Mouse (Mus musculus): ENCODE measurements at regions not wholly inside any gene's neighbourhood (a gene's known extent, or its start where the extent isn't known, plus 50 kb on each side); places are given as distances from the start of the nearest gene placed in this dataset.

DNA sequence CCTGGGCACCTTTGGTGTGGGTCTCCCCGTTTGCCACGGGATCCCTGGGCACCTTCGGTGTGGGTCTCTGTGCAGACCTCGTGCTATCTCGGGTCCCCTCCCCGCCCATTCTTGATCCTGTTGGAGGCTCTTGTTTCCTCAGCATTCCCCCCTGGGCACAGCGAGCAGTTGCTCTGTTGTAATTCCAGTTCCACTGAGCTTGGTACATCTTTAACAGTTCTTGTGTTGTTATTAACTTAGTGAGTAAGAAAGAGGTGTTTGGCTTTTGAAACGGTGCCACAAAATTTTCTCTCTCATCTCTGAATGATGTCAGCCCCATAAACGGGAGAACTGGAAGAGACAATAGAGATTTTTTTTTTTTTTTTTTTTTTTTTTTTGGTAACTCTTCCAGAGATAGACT lies 187.7 kb upstream of the 4930412O13Rik start:
- WGBS: 60% methylated on average over 9 of the region's 9 CpGs
- ATAC-seq (ENCODE audit: extremely low read depth, insufficient number of reproducible peaks, low FRiP score, low TSS enrichment): no peak
- no peaks in the 10 kb centered on the region for H3K36me3 ChIP-seq

DNA sequence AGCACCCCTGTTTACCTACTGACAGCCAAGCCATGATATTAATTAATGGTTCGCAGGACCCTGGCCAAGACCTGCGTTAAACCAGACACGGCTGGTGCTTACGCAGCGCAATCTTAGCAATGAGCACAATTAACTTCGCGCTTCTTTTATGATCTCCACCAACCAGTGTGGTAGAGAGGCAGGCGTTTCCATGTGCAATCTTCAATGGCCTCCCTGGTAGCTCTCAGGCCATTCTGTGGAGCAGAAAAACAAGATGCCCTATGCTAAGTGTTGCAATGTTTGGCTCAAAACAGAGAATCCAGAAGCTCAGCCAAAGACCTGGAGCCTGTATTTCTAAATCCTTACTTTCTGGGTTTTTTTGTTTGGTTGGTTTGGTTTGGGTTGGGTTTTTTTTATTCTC lies 186.9 kb upstream of the 4930412O13Rik start:
- Histone ChIP-seq H3K36me3 (no peaks in the 10 kb centered on the region), H3K9me3 (no peaks in the 10 kb centered on the region), H3K9ac (no peak overlapping the region), H3K4me1 (no peaks in the 10 kb centered on the region), H3K27ac (replicated peaks) (no peak overlapping the region), H3K27me3 (replicated peaks) (no peaks in the 10 kb centered on the region), H3K4me2 (no peak overlapping the region), H3K4me3 (no peak overlapping the region)
- ATAC-seq (ENCODE audit: extremely low read depth, insufficient number of reproducible peaks, low FRiP score, low TSS enrichment): no peak
- 90% methylated on average over 8 of the region's 8 CpGs for WGBS

More for the DNA sequence above, 187.7 kb upstream of the 4930412O13Rik start:
- Histone ChIP-seq H3K9me3 (no peaks in the 10 kb centered on the region), H3K4me1 (no peaks in the 10 kb centered on the region), H3K4me2 (no peak overlapping the region), H3K27ac (replicated peaks) (no peak overlapping the region), H3K4me3 (no peak overlapping the region), H3K27me3 (replicated peaks) (no peaks in the 10 kb centered on the region), H3K9ac (no peak overlapping the region)

DNA sequence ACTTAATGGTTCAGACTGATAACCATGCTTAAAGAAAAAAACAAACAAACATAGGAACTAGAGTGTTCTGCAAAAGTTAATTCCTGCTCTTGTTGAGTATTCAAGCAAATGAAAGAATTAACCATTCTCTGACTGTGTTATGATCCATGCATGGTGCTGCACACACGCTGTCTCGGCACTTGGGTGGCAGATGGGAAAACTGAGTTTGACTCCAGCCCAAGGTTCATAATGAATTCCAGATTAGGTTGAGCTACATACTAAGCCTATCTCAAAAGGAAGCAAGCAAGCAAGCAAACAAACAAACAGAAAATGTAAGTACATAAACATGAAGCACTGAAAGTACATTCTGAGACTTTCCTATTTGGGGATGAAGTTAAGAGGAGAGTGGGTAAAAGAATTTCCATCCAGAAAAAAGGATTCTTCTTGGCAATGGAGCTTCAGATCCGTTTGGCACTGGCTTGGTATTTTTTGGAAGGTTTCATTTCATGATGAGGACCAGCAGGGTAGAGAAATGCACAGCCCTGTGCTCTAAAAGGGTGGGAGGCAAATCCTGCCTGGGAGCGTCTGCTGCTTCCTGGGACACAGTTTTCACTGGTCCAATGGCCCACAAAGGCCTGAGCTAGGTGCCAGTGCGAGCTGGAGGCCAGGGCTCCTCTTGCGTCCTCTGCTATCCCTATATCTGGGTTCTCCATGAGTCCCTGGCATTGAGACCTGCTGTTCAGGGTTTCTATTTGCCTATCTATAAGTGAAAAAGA lies 183.3 kb upstream of the 4930412O13Rik start:
- Histone ChIP-seq H3K27me3 (replicated peaks) (no peaks in the 10 kb centered on the region), H3K27ac (replicated peaks) (no peak overlapping the region), H3K9ac (no peak overlapping the region), H3K4me3 (no peak overlapping the region), H3K9me3 (no peaks in the 10 kb centered on the region), H3K36me3 (no peaks in the 10 kb centered on the region), H3K4me1 (no peaks in the 10 kb centered on the region), H3K4me2 (no peak overlapping the region)
- ATAC-seq (ENCODE audit: extremely low read depth, insufficient number of reproducible peaks, low FRiP score, low TSS enrichment): no peak
- WGBS: 72% methylated on average over 6 of the region's 6 CpGs

DNA sequence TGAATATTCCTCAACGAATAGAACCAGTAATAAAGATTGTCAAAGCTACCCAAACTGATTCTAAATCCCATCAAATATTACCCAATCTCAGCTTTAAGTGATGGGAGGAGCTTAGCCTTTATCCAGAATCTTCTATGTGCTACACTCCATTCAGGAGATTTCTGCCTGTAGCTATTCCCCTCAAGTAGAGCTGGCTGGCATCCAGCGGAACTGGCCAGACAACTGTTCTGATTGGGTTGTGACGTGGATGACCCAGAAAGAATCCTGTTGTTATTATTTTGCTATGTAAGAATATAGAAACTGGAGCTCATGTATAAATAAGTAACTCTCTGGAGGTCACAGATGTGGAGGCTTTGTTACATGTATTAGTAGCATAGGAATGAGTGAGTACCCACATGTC lies 176.8 kb upstream of the 4930412O13Rik start:
- Histone ChIP-seq H3K4me2 (no peak overlapping the region), H3K9ac (no peak overlapping the region), H3K4me1 (no peaks in the 10 kb centered on the region), H3K9me3 (no peaks in the 10 kb centered on the region), H3K27me3 (replicated peaks) (no peaks in the 10 kb centered on the region), H3K4me3 (no peak overlapping the region), H3K36me3 (no peaks in the 10 kb centered on the region), H3K27ac (replicated peaks) (no peak overlapping the region)
- no peak for ATAC-seq (ENCODE audit: extremely low read depth, insufficient number of reproducible peaks, low FRiP score, low TSS enrichment)
- 62% methylated on average over 3 of the region's 3 CpGs for WGBS

DNA sequence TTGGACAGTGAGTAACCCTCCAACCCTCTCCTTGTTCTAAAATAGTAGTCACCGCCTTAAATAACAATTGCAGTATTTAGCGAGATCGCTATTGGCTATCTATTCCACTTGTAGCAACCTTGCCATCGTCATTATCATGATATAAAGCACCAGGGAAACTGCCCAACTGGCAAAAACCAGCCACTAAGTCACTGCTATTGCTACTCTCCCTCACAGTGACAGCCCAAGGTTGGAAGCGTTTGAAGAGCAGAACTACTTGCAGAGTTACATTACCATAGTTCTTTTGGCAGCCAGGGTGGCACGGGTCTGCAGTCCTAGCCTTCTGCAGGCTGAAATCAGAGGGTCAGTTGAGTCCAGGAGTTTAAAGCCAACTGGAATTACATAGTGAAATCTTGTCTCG lies 171.6 kb upstream of the 4930412O13Rik start:
- no peak for ATAC-seq (ENCODE audit: extremely low read depth, insufficient number of reproducible peaks, low FRiP score, low TSS enrichment)
- Histone ChIP-seq H3K27me3 (replicated peaks) (no peaks in the 10 kb centered on the region), H3K27ac (replicated peaks) (no peak overlapping the region), H3K4me3 (no peak overlapping the region), H3K36me3 (no peaks in the 10 kb centered on the region), H3K4me2 (no peak overlapping the region), H3K4me1 (no peaks in the 10 kb centered on the region), H3K9ac (no peak overlapping the region), H3K9me3 (no peaks in the 10 kb centered on the region)
- WGBS: 71% methylated on average over 7 of the region's 7 CpGs

DNA sequence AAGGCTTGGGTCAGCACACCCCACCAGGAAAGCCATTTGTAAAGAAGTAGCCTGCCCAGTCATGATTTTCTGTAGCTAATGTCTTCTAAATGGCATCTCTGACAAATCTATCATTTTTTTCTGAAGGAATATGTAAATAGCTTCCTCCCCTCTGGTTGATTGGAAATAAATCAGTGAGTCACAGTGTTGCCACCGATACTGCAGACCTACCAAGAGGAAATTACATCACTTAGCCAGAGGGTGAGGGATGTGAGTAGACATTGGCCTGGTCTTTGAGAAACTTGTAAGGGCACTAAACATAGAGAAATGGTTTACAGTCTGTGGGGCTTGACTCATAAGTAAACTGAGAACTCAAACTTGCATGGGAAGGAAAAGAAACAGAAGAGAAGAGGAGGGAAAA lies 163.1 kb upstream of the 4930412O13Rik start:
- H3K27me3 ChIP-seq (replicated peaks): no peaks in the 10 kb centered on the region
- no peaks in the 10 kb centered on the region for H3K36me3 ChIP-seq
- no peak overlapping the region for H3K4me2 ChIP-seq
- no peak overlapping the region for H3K4me3 ChIP-seq
- no peaks in the 10 kb centered on the region for H3K4me1 ChIP-seq
- 63% methylated on average over 1 of the region's 1 CpGs for WGBS
- no peak overlapping the region for H3K27ac ChIP-seq (replicated peaks)
- ATAC-seq (ENCODE audit: extremely low read depth, insufficient number of reproducible peaks, low FRiP score, low TSS enrichment): no peak
- H3K9ac ChIP-seq: no peak overlapping the region
- H3K9me3 ChIP-seq: no peaks in the 10 kb centered on the region

DNA sequence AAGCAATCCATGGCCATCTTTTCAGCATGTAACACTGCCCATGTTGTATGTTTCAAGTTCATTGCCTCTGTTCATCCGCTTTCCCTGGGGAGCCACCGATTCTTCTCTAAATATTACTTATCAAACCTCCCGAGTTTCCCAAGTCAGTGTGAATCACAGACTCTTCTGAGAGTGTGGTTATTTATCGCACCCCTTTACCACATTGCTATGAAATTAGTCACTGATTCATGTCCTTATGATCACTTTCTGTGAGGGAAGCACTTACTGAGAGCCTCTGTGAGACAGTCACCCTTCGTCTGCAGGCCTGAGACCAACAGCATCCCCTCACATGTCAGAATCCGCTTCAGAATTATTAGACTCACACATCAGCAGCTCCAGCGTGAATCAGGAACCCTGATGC lies 147.8 kb upstream of the 4930412O13Rik start:
- ATAC-seq (ENCODE audit: extremely low read depth, insufficient number of reproducible peaks, low FRiP score, low TSS enrichment): no peak
- H3K9me3 ChIP-seq: peaks cover 4% of the 10 kb centered on the region; the same call in 1 of the 2 replicates
- H3K4me2 ChIP-seq: no peak overlapping the region
- no peaks in the 10 kb centered on the region for H3K4me1 ChIP-seq
- H3K4me3 ChIP-seq: no peak overlapping the region
- 67% methylated on average over 7 of the region's 7 CpGs for WGBS
- H3K27ac ChIP-seq (replicated peaks): no peak overlapping the region
- H3K9ac ChIP-seq: no peak overlapping the region
- H3K27me3 ChIP-seq (replicated peaks): no peaks in the 10 kb centered on the region
- H3K36me3 ChIP-seq: no peaks in the 10 kb centered on the region

DNA sequence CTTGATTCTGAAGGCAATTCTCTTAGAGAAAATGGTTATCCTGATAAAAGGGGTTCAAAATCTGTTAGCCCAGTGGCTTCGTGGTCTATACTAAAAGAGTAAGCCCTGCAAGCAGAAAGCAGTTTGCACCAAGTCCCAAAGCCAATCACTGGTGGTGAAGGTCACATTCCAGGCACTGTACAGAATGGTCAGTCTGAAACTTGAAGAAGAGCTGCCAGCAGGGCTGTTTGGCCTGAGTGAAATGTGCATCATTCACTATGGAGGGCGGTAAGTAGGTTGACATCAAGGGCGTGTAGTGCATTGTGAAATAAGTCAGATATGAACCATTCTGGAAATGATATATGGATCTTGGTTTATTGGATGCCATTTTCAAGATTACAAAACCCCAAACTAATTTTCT lies 136.9 kb upstream of the 4930412O13Rik start:
- 73% methylated on average over 3 of the region's 3 CpGs for WGBS
- H3K4me2 ChIP-seq: no peak overlapping the region
- no peaks in the 10 kb centered on the region for H3K4me1 ChIP-seq
- no peaks in the 10 kb centered on the region for H3K36me3 ChIP-seq
- no peak for ATAC-seq (ENCODE audit: extremely low read depth, insufficient number of reproducible peaks, low FRiP score, low TSS enrichment)
- no peak overlapping the region for H3K9ac ChIP-seq
- no peaks in the 10 kb centered on the region for H3K27me3 ChIP-seq (replicated peaks)
- H3K27ac ChIP-seq (replicated peaks): no peak overlapping the region
- H3K9me3 ChIP-seq: no peaks in the 10 kb centered on the region
- no peak overlapping the region for H3K4me3 ChIP-seq

DNA sequence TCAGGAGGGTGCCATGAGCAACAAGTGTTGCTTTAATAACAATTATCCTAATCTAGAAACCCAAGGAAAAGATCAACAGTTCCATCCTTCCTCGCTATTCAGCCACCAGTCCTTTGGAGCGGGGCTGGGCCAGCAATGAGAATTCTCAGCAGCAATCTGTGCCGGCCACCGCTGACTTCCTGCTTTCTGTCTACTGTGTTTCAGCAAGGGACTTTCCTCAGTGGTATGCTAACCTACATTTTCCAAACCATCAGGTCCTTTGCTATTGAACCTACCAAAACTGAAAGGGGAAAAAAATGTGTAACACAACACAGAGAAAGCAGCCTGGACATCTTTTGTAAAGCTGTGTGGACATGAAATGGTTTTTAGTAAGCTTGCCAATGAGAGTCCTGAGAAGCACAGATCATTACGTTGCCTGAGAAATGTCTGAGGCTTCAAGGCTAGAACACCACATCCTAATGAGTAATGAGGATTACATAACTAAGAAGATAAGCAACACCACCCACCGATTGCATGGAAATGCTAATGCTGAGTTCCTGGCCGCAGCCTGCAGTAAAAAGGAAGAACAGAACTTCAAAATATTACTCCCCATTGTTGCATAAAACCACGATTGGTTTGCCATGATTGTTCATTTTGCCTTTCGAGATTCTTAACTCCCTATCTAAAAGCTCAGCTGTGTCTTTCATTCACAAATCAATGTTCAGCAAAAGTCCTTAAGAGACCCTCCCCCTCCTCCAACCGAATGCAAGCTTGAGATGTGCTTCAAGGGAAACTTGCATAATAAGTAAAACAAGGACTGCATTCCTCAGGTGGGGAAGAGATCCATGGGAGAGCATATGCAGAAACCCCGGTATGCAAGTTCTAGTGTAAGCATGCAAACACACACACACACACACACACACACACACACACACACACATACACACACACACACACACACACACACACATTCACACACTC lies 130.9 kb upstream of the 4930412O13Rik start:
- no peaks in the 10 kb centered on the region for H3K9me3 ChIP-seq
- H3K9ac ChIP-seq: no peak overlapping the region
- H3K4me2 ChIP-seq: no peak overlapping the region
- WGBS: 37% methylated on average over 11 of the region's 11 CpGs
- no peaks in the 10 kb centered on the region for H3K36me3 ChIP-seq
- H3K4me1 ChIP-seq: no peaks in the 10 kb centered on the region
- no peak overlapping the region for H3K4me3 ChIP-seq
- no peak for ATAC-seq (ENCODE audit: extremely low read depth, insufficient number of reproducible peaks, low FRiP score, low TSS enrichment)
- H3K27ac ChIP-seq (replicated peaks): no peak overlapping the region
- no peaks in the 10 kb centered on the region for H3K27me3 ChIP-seq (replicated peaks)

DNA sequence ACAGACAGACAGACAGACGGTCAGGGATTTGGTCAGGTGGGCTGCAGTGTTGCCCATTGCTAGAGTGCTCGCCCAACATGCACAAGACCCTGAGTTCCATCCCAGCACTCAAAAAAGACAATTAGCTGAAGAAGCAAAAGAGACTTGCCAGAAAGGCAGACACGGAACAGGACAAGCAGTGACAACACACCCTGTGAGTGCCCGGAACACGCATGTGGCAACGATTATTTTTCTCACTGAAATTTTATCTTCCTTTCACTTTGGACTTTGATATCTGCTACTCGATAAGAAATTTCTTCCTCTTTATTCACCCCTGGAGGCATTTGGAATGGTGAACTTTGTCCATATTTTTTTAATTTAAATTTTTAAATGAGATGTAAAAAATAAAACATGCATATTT lies 127.4 kb upstream of the 4930412O13Rik start:
- 79% methylated on average over 7 of the region's 7 CpGs for WGBS
- no peak overlapping the region for H3K27ac ChIP-seq (replicated peaks)
- no peak overlapping the region for H3K4me2 ChIP-seq
- H3K9me3 ChIP-seq: no peaks in the 10 kb centered on the region
- no peaks in the 10 kb centered on the region for H3K4me1 ChIP-seq
- no peak for ATAC-seq (ENCODE audit: extremely low read depth, insufficient number of reproducible peaks, low FRiP score, low TSS enrichment)
- no peaks in the 10 kb centered on the region for H3K36me3 ChIP-seq
- H3K27me3 ChIP-seq (replicated peaks): no peaks in the 10 kb centered on the region
- no peak overlapping the region for H3K4me3 ChIP-seq
- no peak overlapping the region for H3K9ac ChIP-seq

DNA sequence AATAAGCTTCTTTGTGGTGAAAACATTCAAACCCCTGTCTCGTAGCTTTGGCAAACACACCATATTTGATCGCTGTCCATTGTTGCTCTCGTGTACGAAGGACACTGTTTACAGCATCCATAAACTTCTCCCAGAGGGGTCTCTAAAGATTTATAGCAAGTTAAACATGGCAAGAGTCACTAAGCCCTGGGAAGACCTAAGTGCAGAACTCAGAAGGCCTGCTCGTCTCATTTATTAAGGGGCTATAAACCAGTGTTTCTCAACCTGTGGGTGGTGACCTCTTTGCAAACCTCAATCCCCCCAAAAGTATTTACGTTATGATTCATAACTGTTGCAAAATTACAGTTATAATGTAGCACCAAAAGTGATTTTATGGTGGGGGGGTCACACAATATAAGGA lies 126.9 kb upstream of the 4930412O13Rik start:
- H3K4me2 ChIP-seq: no peak overlapping the region
- no peak for ATAC-seq (ENCODE audit: extremely low read depth, insufficient number of reproducible peaks, low FRiP score, low TSS enrichment)
- H3K27me3 ChIP-seq (replicated peaks): no peaks in the 10 kb centered on the region
- no peaks in the 10 kb centered on the region for H3K4me1 ChIP-seq
- H3K27ac ChIP-seq (replicated peaks): no peak overlapping the region
- 82% methylated on average over 6 of the region's 6 CpGs for WGBS
- H3K36me3 ChIP-seq: no peaks in the 10 kb centered on the region
- no peak overlapping the region for H3K4me3 ChIP-seq
- no peaks in the 10 kb centered on the region for H3K9me3 ChIP-seq
- H3K9ac ChIP-seq: no peak overlapping the region

All from heart, embryonic 13.5 days (tissue).